Mouse (Mus musculus) limb, embryonic 10.5 days (tissue): ENCODE data around the gene Rbfox3. TPM values are rescaled to one million over a fixed set of nuclear protein-coding genes. Genes with fewer than 3 reads are reported as not detected.

Experiments
- DNase-seq: peaks from one replicate; pipeline ENCODE4 v3.0.0-alpha.2; 2017; ENCODE audit warnings: low spot score
- H3K27ac ChIP-seq: fragments of 300-500 bp; sonication (generic); 2 replicates; pipeline ENCODE4 v1.5.1; 2016; ENCODE audit warnings: mild to moderate bottlenecking
- H3K27me3 ChIP-seq: fragments of 300-500 bp; sonication (generic); 2 replicates; pipeline ENCODE4 v1.6.1; 2016; ENCODE audit warnings: low read depth, mild to moderate bottlenecking; ENCODE audit not compliant: poor library complexity, severe bottlenecking
- H3K36me3 ChIP-seq: fragments of 300-500 bp; sonication (generic); 2 replicates; pipeline ENCODE4 v1.6.1; 2016; ENCODE audit warnings: mild to moderate bottlenecking, moderate library complexity
- H3K4me1 ChIP-seq: fragments of 300-500 bp; sonication (generic); 2 replicates; pipeline ENCODE4 v1.6.1; 2016
- H3K4me3 ChIP-seq: fragments of 300-500 bp; sonication (generic); 2 replicates; pipeline ENCODE4 v1.5.1; 2016; ENCODE audit warnings: mild to moderate bottlenecking, moderate library complexity
- H3K9me3 ChIP-seq: fragments of 300-500 bp; sonication (generic); replicated peaks from 2 replicates; pipeline ENCODE4 v1.6.1; 2016; ENCODE audit warnings: mild to moderate bottlenecking
- WGBS: fragments of 180-500 bp; shearing (Covaris S2); methylation state at CpG from one replicate; pipeline ENCODE4 v1.1.7; 2016; 5-methylcytosine and 5-hydroxymethylcytosine counted together
- polyA plus RNA-seq: library from polyadenylated mRNA; unstranded; fragments of >200 nt; fragmentation: Nextera tagmentation; extraction: Ambion mirVana; gene quantifications from 2 replicates; pipeline ENCODE4 v1.2.1, GENCODE M21; 2016

Rbfox3 gene
- polyA plus RNA-seq, 1 experiment from 2014 or later = 1.7 TPM

- 10% methylated on average over 23 of the region's 23 CpGs for WGBS
- Histone ChIP-seq H3K4me3 (peak overlapping the region; percentile 34), H3K36me3 (no peaks in the 10 kb centered on the region), H3K4me1 (peaks cover 25% of the 10 kb centered on the region), H3K9me3 (no peaks in the 10 kb centered on the region), H3K27ac (no peak overlapping the region), H3K27me3 (peaks cover 56% of the 10 kb centered on the region)
- peak; percentile 87 for DNase-seq
Measured at GRCm38 (mm10) chr11:118738855-118739832, 172.3 kb downstream of the Rbfox3 start.

GRCm38 (mm10) chr11:118738323-118738722 is 173.1 kb downstream of the Rbfox3 start:
- no peak overlapping the region for H3K27ac ChIP-seq
- no peaks in the 10 kb centered on the region for H3K9me3 ChIP-seq
- peaks cover 48% of the 10 kb centered on the region for H3K27me3 ChIP-seq
- no peak overlapping the region for H3K4me3 ChIP-seq
- H3K36me3 ChIP-seq = no peaks in the 10 kb centered on the region
- peaks cover 20% of the 10 kb centered on the region for H3K4me1 ChIP-seq
- no peak for DNase-seq
- WGBS = 30% methylated on average over 7 of the region's 7 CpGs

GRCm38 (mm10) chr11:118737821-118738220 is 173.6 kb downstream of the Rbfox3 start:
- Histone ChIP-seq H3K27ac (no peak overlapping the region), H3K4me3 (no peak overlapping the region), H3K27me3 (peaks cover 43% of the 10 kb centered on the region), H3K9me3 (no peaks in the 10 kb centered on the region), H3K4me1 (peaks cover 22% of the 10 kb centered on the region), H3K36me3 (no peaks in the 10 kb centered on the region)
- no peak for DNase-seq
- 66% methylated on average over 3 of the region's 3 CpGs for WGBS

GRCm38 (mm10) chr11:118736993-118737392 is 174.4 kb downstream of the Rbfox3 start:
- peaks cover 31% of the 10 kb centered on the region for H3K4me1 ChIP-seq
- H3K4me3 ChIP-seq = no peak overlapping the region
- 81% methylated on average over 4 of the region's 4 CpGs for whole genome bisulfite sequencing
- no peak overlapping the region for H3K27ac ChIP-seq
- no peak for DNase-seq
- H3K36me3 ChIP-seq = no peaks in the 10 kb centered on the region
- H3K9me3 ChIP-seq = no peaks in the 10 kb centered on the region
- peaks cover 36% of the 10 kb centered on the region for H3K27me3 ChIP-seq

GRCm38 (mm10) chr11:118731655-118732054 is 179.7 kb downstream of the Rbfox3 start:
- peaks cover 55% of the 10 kb centered on the region for H3K4me1 ChIP-seq
- H3K27me3 ChIP-seq = peaks cover 12% of the 10 kb centered on the region
- H3K27ac ChIP-seq = no peak overlapping the region
- no peaks in the 10 kb centered on the region for H3K36me3 ChIP-seq
- H3K4me3 ChIP-seq = no peak overlapping the region
- DNase-seq = no peak
- WGBS = 84% methylated on average over 5 of the region's 5 CpGs
- H3K9me3 ChIP-seq = no peaks in the 10 kb centered on the region

- DNase-seq = no peak
- WGBS = 39% methylated on average over 8 of the region's 8 CpGs
- H3K27ac ChIP-seq = peak overlapping the region; percentile 50; the same call in 1 of the 2 replicates
- H3K36me3 ChIP-seq = no peaks in the 10 kb centered on the region
- H3K4me1 ChIP-seq = peaks cover 68% of the 10 kb centered on the region
- H3K9me3 ChIP-seq = no peaks in the 10 kb centered on the region
- no peak overlapping the region for H3K4me3 ChIP-seq
- H3K27me3 ChIP-seq = no peaks in the 10 kb centered on the region; the same call in 1 of the 2 replicates
Measured at GRCm38 (mm10) chr11:118729373-118729772, 182.0 kb downstream of the Rbfox3 start.

- Histone ChIP-seq H3K36me3 (no peaks in the 10 kb centered on the region), H3K9me3 (no peaks in the 10 kb centered on the region), H3K27ac (no peak overlapping the region), H3K4me3 (no peak overlapping the region), H3K27me3 (no peaks in the 10 kb centered on the region; the same call in 1 of the 2 replicates), H3K4me1 (peaks cover 68% of the 10 kb centered on the region)
- DNase-seq = no peak
- WGBS = 72% methylated on average over 12 of the region's 12 CpGs
Measured at GRCm38 (mm10) chr11:118728797-118729196, 182.6 kb downstream of the Rbfox3 start.

- no peaks in the 10 kb centered on the region for H3K9me3 ChIP-seq
- H3K27ac ChIP-seq = peak overlapping the region; percentile 37; the same call in 1 of the 2 replicates
- H3K27me3 ChIP-seq = no peaks in the 10 kb centered on the region; the same call in 1 of the 2 replicates
- no peak overlapping the region for H3K4me3 ChIP-seq
- H3K4me1 ChIP-seq = peaks cover 68% of the 10 kb centered on the region
- WGBS = 16% methylated on average over 8 of the region's 8 CpGs
- no peak for DNase-seq
- H3K36me3 ChIP-seq = no peaks in the 10 kb centered on the region
Measured at GRCm38 (mm10) chr11:118728083-118728551, 183.3 kb downstream of the Rbfox3 start.

GRCm38 (mm10) chr11:118726430-118726829 is 185.0 kb downstream of the Rbfox3 start:
- Histone ChIP-seq H3K27me3 (no peaks in the 10 kb centered on the region; the same call in 1 of the 2 replicates), H3K27ac (no peak overlapping the region), H3K36me3 (no peaks in the 10 kb centered on the region), H3K4me1 (peaks cover 62% of the 10 kb centered on the region), H3K9me3 (no peaks in the 10 kb centered on the region), H3K4me3 (no peak overlapping the region)
- 90% methylated on average over 8 of the region's 8 CpGs for WGBS
- no peak for DNase-seq

- H3K27ac ChIP-seq = no peak overlapping the region
- no peak for DNase-seq
- 80% methylated on average over 8 of the region's 8 CpGs for WGBS
- no peaks in the 10 kb centered on the region for H3K9me3 ChIP-seq
- H3K4me3 ChIP-seq = no peak overlapping the region
- no peaks in the 10 kb centered on the region; the same call in 1 of the 2 replicates for H3K27me3 ChIP-seq
- H3K4me1 ChIP-seq = peaks cover 49% of the 10 kb centered on the region
- H3K36me3 ChIP-seq = no peaks in the 10 kb centered on the region
Measured at GRCm38 (mm10) chr11:118724423-118724822, 187.0 kb downstream of the Rbfox3 start.

GRCm38 (mm10) chr11:118723166-118723565 is 188.2 kb downstream of the Rbfox3 start:
- Histone ChIP-seq H3K36me3 (no peaks in the 10 kb centered on the region), H3K9me3 (no peaks in the 10 kb centered on the region), H3K27me3 (no peaks in the 10 kb centered on the region; the same call in 1 of the 2 replicates), H3K4me1 (peaks cover 37% of the 10 kb centered on the region), H3K4me3 (no peak overlapping the region), H3K27ac (no peak overlapping the region)
- DNase-seq = no peak
- WGBS = 67% methylated on average over 8 of the region's 8 CpGs

- Histone ChIP-seq H3K4me1 (peaks cover 36% of the 10 kb centered on the region), H3K36me3 (no peaks in the 10 kb centered on the region), H3K9me3 (no peaks in the 10 kb centered on the region), H3K27me3 (no peaks in the 10 kb centered on the region), H3K4me3 (no peak overlapping the region), H3K27ac (0 out of 2 replicates have a peak overlapping the region, but pooled peaks have one; percentile 42)
- 61% methylated on average over 6 of the region's 6 CpGs for WGBS
- DNase-seq = no peak
Measured at GRCm38 (mm10) chr11:118721898-118722297, 189.5 kb downstream of the Rbfox3 start.
